Mouse (Mus musculus): Measurements from ENCODE around the gene Rps3. TPM values are rescaled to one million over a fixed set of nuclear protein-coding genes. Genes with fewer than 3 reads are reported as not detected.

The Rps3 gene
- polyA plus RNA-seq, 1 experiment from 2014 or later: 696 TPM

GRCm38 (mm10) chr7:99434672-99435250 is 48.8 kb downstream of the Rps3 start:
- H3K4me1 ChIP-seq: peaks cover 52% of the 10 kb centered on the region
- 0 out of 2 replicates have a peak, but pooled peaks cover 9% of the 10 kb centered on the region for H3K36me3 ChIP-seq (ENCODE audit: poor library complexity, severe bottlenecking)
- 0 out of 2 replicates have a peak overlapping the region, but pooled peaks have one; percentile 11 for H3K27ac ChIP-seq
- H3K9ac ChIP-seq: peak overlapping the region; percentile 3; the same call in 1 of the 2 replicates
- no peak for ATAC-seq
- WGBS: 5% methylated on average over 12 of the region's 12 CpGs
- no peaks in the 10 kb centered on the region for H3K9me3 ChIP-seq (replicated peaks)
- H3K4me3 ChIP-seq: no peak overlapping the region
- H3K4me2 ChIP-seq: no peak overlapping the region
- no peaks in the 10 kb centered on the region for H3K27me3 ChIP-seq

GRCm38 (mm10) chr7:99432863-99433262 is 50.7 kb downstream of the Rps3 start:
- no peaks in the 10 kb centered on the region for H3K27me3 ChIP-seq
- H3K27ac ChIP-seq: peak overlapping the region; percentile 83
- H3K9me3 ChIP-seq (replicated peaks): no peaks in the 10 kb centered on the region
- no peak for ATAC-seq
- 94% methylated on average over 6 of the region's 6 CpGs for WGBS
- no peak overlapping the region for H3K4me2 ChIP-seq
- peaks cover 64% of the 10 kb centered on the region for H3K4me1 ChIP-seq
- H3K4me3 ChIP-seq: no peak overlapping the region
- no peak overlapping the region for H3K9ac ChIP-seq
- no peaks in the 10 kb centered on the region for H3K36me3 ChIP-seq (ENCODE audit: poor library complexity, severe bottlenecking)

GRCm38 (mm10) chr7:99432248-99432647 is 51.3 kb downstream of the Rps3 start:
- no peaks in the 10 kb centered on the region for H3K9me3 ChIP-seq (replicated peaks)
- 38% methylated on average over 14 of the region's 14 CpGs for WGBS

GRCm38 (mm10) chr7:99430246-99430645 is 53.3 kb downstream of the Rps3 start:
- 70% methylated on average over 11 of the region's 11 CpGs for WGBS
- no peaks in the 10 kb centered on the region for H3K27me3 ChIP-seq
- H3K27ac ChIP-seq: 0 out of 2 replicates have a peak overlapping the region, but pooled peaks have one; percentile 26
- H3K4me1 ChIP-seq: peaks cover 70% of the 10 kb centered on the region
- ATAC-seq: no peak
- no peak overlapping the region for H3K4me2 ChIP-seq
- no peak overlapping the region for H3K9ac ChIP-seq
- H3K9me3 ChIP-seq (replicated peaks): no peaks in the 10 kb centered on the region
- H3K4me3 ChIP-seq: no peak overlapping the region
- no peaks in the 10 kb centered on the region for H3K36me3 ChIP-seq (ENCODE audit: poor library complexity, severe bottlenecking)

More at GRCm38 (mm10) chr7:99432248-99432647, 51.3 kb downstream of the Rps3 start:
- Histone ChIP-seq H3K27ac (peak overlapping the region; percentile 83), H3K4me2 (peak overlapping the region; percentile 15; the same call in 1 of the 2 replicates), H3K9ac (peak overlapping the region; percentile 45), H3K4me1 (peaks cover 70% of the 10 kb centered on the region), H3K36me3 (ENCODE audit: poor library complexity, severe bottlenecking) (no peaks in the 10 kb centered on the region), H3K4me3 (no peak overlapping the region), H3K27me3 (no peaks in the 10 kb centered on the region)
- peak; percentile 69 for ATAC-seq

GRCm38 (mm10) chr7:99429786-99430185 is 53.8 kb downstream of the Rps3 start:
- Histone ChIP-seq H3K27me3 (no peaks in the 10 kb centered on the region), H3K4me3 (no peak overlapping the region), H3K9ac (0 out of 2 replicates have a peak overlapping the region, but pooled peaks have one; percentile 9), H3K9me3 (replicated peaks) (no peaks in the 10 kb centered on the region), H3K4me2 (no peak overlapping the region), H3K27ac (peak overlapping the region; percentile 26; the same call in 1 of the 2 replicates), H3K4me1 (peaks cover 67% of the 10 kb centered on the region), H3K36me3 (ENCODE audit: poor library complexity, severe bottlenecking) (no peaks in the 10 kb centered on the region)
- 22% methylated on average over 6 of the region's 6 CpGs for WGBS
- peak; percentile 16; the same call in 1 of the 2 replicates for ATAC-seq

- Histone ChIP-seq H3K4me3 (no peak overlapping the region), H3K4me1 (peaks cover 62% of the 10 kb centered on the region), H3K27ac (no peak overlapping the region), H3K4me2 (no peak overlapping the region), H3K9me3 (replicated peaks) (no peaks in the 10 kb centered on the region), H3K27me3 (no peaks in the 10 kb centered on the region), H3K36me3 (ENCODE audit: poor library complexity, severe bottlenecking) (no peaks in the 10 kb centered on the region), H3K9ac (no peak overlapping the region)
- 92% methylated on average over 5 of the region's 5 CpGs for WGBS
- no peak for ATAC-seq
Observed at GRCm38 (mm10) chr7:99428836-99429235, 54.7 kb downstream of the Rps3 start.

- Histone ChIP-seq H3K4me2 (no peak overlapping the region), H3K9me3 (replicated peaks) (no peaks in the 10 kb centered on the region), H3K4me3 (no peak overlapping the region), H3K27me3 (no peaks in the 10 kb centered on the region), H3K4me1 (peaks cover 53% of the 10 kb centered on the region), H3K27ac (no peak overlapping the region), H3K9ac (no peak overlapping the region), H3K36me3 (ENCODE audit: poor library complexity, severe bottlenecking) (no peaks in the 10 kb centered on the region)
- no peak for ATAC-seq
- 85% methylated on average over 3 of the region's 3 CpGs for WGBS
Observed at GRCm38 (mm10) chr7:99427987-99428386, 55.6 kb downstream of the Rps3 start.

Other genes with a start within 250 kb of the Rps3 start
- gene Mogat2, start 245.1 kb downstream of the Rps3 start, polyA plus RNA-seq (2015; fragmentation: Nextera tagmentation; extraction: Ambion mirVana): 3.0 and 3.1 TPM in 2 replicates
- gene Map6, start 216.3 kb downstream of the Rps3 start, polyA plus RNA-seq (2015; fragmentation: Nextera tagmentation; extraction: Ambion mirVana): 46.9 and 51.3 TPM in 2 replicates
- 261 and 291 TPM in 2 replicates for gene Serpinh1, start 130.5 kb downstream of the Rps3 start, polyA plus RNA-seq (2015; fragmentation: Nextera tagmentation; extraction: Ambion mirVana)
- 28.1 and 32.8 TPM in 2 replicates for gene Gdpd5, start 102.3 kb downstream of the Rps3 start, polyA plus RNA-seq (2015; fragmentation: Nextera tagmentation; extraction: Ambion mirVana)
- 2.3 and 2.5 TPM in 2 replicates for gene Klhl35, start 17.7 kb downstream of the Rps3 start, polyA plus RNA-seq (2015; fragmentation: Nextera tagmentation; extraction: Ambion mirVana)
- 7.4 and 10.6 TPM in 2 replicates for gene Arrb1, start 51.7 kb upstream of the Rps3 start, polyA plus RNA-seq (2015; fragmentation: Nextera tagmentation; extraction: Ambion mirVana)
- 0.22 and 0.29 TPM in 2 replicates for gene Tpbgl, start 143.4 kb upstream of the Rps3 start, polyA plus RNA-seq (2015; fragmentation: Nextera tagmentation; extraction: Ambion mirVana)
- 3.1 and 3.2 TPM in 2 replicates for gene Slco2b1, start 227.6 kb upstream of the Rps3 start, polyA plus RNA-seq (2015; fragmentation: Nextera tagmentation; extraction: Ambion mirVana)
- gene Olfr520, start 246.5 kb upstream of the Rps3 start, polyA plus RNA-seq (2015; fragmentation: Nextera tagmentation; extraction: Ambion mirVana): not detected in 2 replicates

All from forebrain, embryonic 13.5 days (tissue).